Mouse (Mus musculus): ENCODE measurements around the gene Grasp. TPM values are rescaled to one million over a fixed set of nuclear protein-coding genes. Genes with fewer than 3 reads are reported as not detected.

Gene Grasp
- polyA plus RNA-seq, 2 experiments: 7.5 to 20.5 TPM

DNA sequence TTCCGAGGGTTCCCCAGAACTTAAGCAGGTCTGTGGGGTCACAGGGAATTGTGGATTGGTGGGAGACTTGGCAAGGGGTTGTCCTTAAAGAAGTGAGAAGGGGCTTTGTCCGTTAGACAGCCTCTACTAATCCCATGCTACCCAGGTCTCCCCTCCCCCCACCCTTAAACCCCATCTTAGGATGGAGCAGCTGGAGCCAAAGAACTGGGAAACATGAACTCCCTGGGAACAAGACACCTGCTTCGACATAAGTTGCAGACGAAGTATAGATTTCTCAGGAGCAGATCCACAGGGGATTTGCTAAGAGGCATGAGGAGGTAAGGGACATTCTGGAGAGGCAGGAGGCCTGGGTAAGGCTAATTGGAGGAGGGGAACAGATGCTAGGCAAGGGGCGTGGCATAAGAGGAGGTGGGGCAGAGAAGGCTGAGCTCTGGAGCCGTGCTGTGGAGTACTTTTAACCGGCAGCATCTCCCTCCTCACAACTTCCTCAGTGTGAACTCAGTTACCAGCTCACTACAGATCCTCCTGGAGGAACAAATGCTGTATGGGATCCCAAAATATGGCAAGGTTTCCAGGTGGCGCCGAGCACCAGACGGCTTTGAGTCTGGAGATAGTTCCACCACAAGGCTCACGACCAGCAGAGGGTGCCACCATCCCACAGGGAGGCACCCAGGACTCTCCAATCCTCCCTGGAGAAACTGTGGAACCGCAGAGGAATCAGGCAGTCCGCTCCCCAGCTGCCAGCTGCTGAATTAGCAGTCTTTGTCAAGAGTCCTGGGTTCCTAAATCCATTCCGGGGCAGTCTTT, 2.5 kb upstream of the Grasp start:
- TF ChIP-seq POLR2A (IDR thresholded peaks at IDR 0.05; ENCODE audit: borderline replicate concordance, extremely low read depth, insufficient read depth, insufficient read length): no peak
- H3K27me3 ChIP-seq (ENCODE audit: control insufficient read depth, insufficient read depth, low read length): no peaks in the 10 kb centered on the region
- H3K4me2 ChIP-seq (replicated peaks; ENCODE audit: low read depth, low read length, severe bottlenecking): peak overlapping the region; percentile 32
- H3K9me3 ChIP-seq (ENCODE audit: control insufficient read depth, low read length): no peaks in the 10 kb centered on the region
- H3K27ac ChIP-seq (replicated peaks; ENCODE audit: low read depth, low read length): peak overlapping the region; percentile 70
- under 1% methylated on average over 14 of the region's 14 CpGs for WGBS
- H3K4me3 ChIP-seq (replicated peaks; ENCODE audit: low read length): peak overlapping the region; percentile 20; the same call in 1 of the 2 replicates
- peak overlapping the region; percentile 38; the same call in 1 of the 2 replicates for H3K9ac ChIP-seq (ENCODE audit: low read depth, low read length, severe bottlenecking)
- ATAC-seq (ENCODE audit: low FRiP score, low read depth) (peak; percentile 70), DNase-seq (ENCODE audit: low spot score) (peak; percentile 78)
- peaks cover 39% of the 10 kb centered on the region for H3K4me1 ChIP-seq (ENCODE audit: control insufficient read depth, insufficient read depth, low read length)
- no peaks in the 10 kb centered on the region for H3K36me3 ChIP-seq (ENCODE audit: control insufficient read depth, insufficient read depth, low read length)

DNA sequence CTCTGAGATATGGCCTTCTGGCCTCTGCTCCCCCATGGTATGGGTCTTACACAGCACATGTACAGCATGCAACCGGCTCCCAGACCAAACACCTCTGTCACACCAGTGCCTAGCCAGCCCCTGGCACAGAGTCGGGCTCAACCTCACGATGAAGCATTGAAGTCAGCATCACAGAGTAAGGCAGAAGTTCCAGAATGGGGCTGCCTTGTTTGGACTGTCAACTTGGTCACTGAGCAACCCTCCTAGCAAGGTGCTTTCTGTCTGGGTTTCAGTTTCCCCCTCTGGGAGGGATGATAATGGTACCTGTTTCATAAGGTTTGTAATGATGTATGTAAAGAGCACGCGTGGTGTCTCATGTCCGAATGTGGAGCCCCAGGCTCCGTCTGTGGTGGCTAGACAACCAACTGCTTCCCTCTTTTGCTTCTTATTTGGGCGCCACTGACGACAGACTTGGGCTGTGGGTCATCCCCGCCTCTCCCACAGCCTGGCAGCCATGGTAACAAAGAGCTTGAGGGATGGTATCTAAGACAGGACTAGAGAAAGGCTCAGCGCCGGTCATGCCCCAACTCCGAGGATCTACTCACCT, 998 bp upstream of the Grasp start:
- H3K27me3 ChIP-seq (ENCODE audit: control insufficient read depth, insufficient read depth, low read length): no peaks in the 10 kb centered on the region
- ATAC-seq (ENCODE audit: low FRiP score, low read depth) (no peak), DNase-seq (ENCODE audit: low spot score) (no peak)
- no peaks in the 10 kb centered on the region for H3K9me3 ChIP-seq (ENCODE audit: control insufficient read depth, low read length)
- no peak overlapping the region for H3K27ac ChIP-seq (replicated peaks; ENCODE audit: low read depth, low read length)
- H3K4me1 ChIP-seq (ENCODE audit: control insufficient read depth, insufficient read depth, low read length): peaks cover 51% of the 10 kb centered on the region
- H3K4me3 ChIP-seq (replicated peaks; ENCODE audit: low read length): no peak overlapping the region
- H3K4me2 ChIP-seq (replicated peaks; ENCODE audit: low read depth, low read length, severe bottlenecking): no peak overlapping the region
- TF ChIP-seq POLR2A (IDR thresholded peaks at IDR 0.05; ENCODE audit: borderline replicate concordance, extremely low read depth, insufficient read depth, insufficient read length): no peak
- WGBS: 50% methylated on average over 13 of the region's 13 CpGs
- peaks cover 6% of the 10 kb centered on the region; the same call in 1 of the 2 replicates for H3K36me3 ChIP-seq (ENCODE audit: control insufficient read depth, insufficient read depth, low read length)
- no peak overlapping the region for H3K9ac ChIP-seq (ENCODE audit: low read depth, low read length, severe bottlenecking)

- peak overlapping the region; percentile 89 for H3K4me3 ChIP-seq (replicated peaks; ENCODE audit: low read length)
- peak overlapping the region; percentile 85 for H3K9ac ChIP-seq (ENCODE audit: low read depth, low read length, severe bottlenecking)
- no peaks in the 10 kb centered on the region for H3K27me3 ChIP-seq (ENCODE audit: control insufficient read depth, insufficient read depth, low read length)
- H3K4me1 ChIP-seq (ENCODE audit: control insufficient read depth, insufficient read depth, low read length): peaks cover 57% of the 10 kb centered on the region
- no peak for ATAC-seq (ENCODE audit: low FRiP score, low read depth)
- 12% methylated on average over 5 of the region's 5 CpGs for WGBS
- peaks cover 11% of the 10 kb centered on the region for H3K36me3 ChIP-seq (ENCODE audit: control insufficient read depth, insufficient read depth, low read length)
- H3K9me3 ChIP-seq (ENCODE audit: control insufficient read depth, low read length): no peaks in the 10 kb centered on the region
- H3K4me2 ChIP-seq (replicated peaks; ENCODE audit: low read depth, low read length, severe bottlenecking): peak overlapping the region; percentile 70
- no peak overlapping the region for H3K27ac ChIP-seq (replicated peaks; ENCODE audit: low read depth, low read length)
- DNase-seq (ENCODE audit: low spot score): no peak
- TF ChIP-seq POLR2A (IDR thresholded peaks at IDR 0.05; ENCODE audit: borderline replicate concordance, extremely low read depth, insufficient read depth, insufficient read length): no peak
Measured at GRCm38 (mm10) chr15:101223596-101223995, 392 bp upstream of the Grasp start.

GRCm38 (mm10) chr15:101224977-101225376, 989 bp downstream of the Grasp start:
- peaks cover 64% of the 10 kb centered on the region for H3K4me1 ChIP-seq (ENCODE audit: control insufficient read depth, insufficient read depth, low read length)
- no peak for TF ChIP-seq POLR2A (IDR thresholded peaks at IDR 0.05; ENCODE audit: borderline replicate concordance, extremely low read depth, insufficient read depth, insufficient read length)
- no peaks in the 10 kb centered on the region for H3K9me3 ChIP-seq (ENCODE audit: control insufficient read depth, low read length)
- peaks cover 24% of the 10 kb centered on the region for H3K36me3 ChIP-seq (ENCODE audit: control insufficient read depth, insufficient read depth, low read length)
- DNase-seq (ENCODE audit: low spot score) (no peak), ATAC-seq (ENCODE audit: low FRiP score, low read depth) (no peak)
- peak overlapping the region; percentile 76 for H3K27ac ChIP-seq (replicated peaks; ENCODE audit: low read depth, low read length)
- no peaks in the 10 kb centered on the region for H3K27me3 ChIP-seq (ENCODE audit: control insufficient read depth, insufficient read depth, low read length)
- peak overlapping the region; percentile 89 for H3K4me3 ChIP-seq (replicated peaks; ENCODE audit: low read length)
- 3% methylated on average over 14 of the region's 14 CpGs for WGBS
- H3K4me2 ChIP-seq (replicated peaks; ENCODE audit: low read depth, low read length, severe bottlenecking): peak overlapping the region; percentile 70
- H3K9ac ChIP-seq (ENCODE audit: low read depth, low read length, severe bottlenecking): peak overlapping the region; percentile 85

DNA sequence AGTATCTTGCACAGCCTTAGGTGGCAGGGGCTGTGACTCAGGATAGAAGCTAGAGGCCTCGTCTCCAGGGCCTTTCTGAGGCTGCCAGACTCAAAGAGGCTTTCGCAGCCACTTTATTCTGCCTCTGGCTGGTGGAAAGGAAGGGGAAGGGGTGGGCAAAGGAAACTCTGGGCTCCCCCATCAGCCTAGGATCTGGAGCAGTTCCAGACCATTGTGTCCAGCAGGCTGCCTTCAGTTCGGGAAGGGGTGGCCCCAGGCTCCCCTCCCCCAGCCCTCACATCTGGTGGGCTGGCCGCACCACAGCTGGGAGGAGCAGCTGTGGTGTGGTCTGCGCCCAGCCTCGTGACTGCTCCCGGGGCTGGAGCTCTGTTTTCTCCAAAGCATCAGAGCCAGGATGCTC, 4.0 kb downstream of the Grasp start:
- Histone ChIP-seq H3K27ac (replicated peaks; ENCODE audit: low read depth, low read length) (peak overlapping the region; percentile 92), H3K4me2 (replicated peaks; ENCODE audit: low read depth, low read length, severe bottlenecking) (peak overlapping the region; percentile 24), H3K9ac (ENCODE audit: low read depth, low read length, severe bottlenecking) (peak overlapping the region; percentile 31; the same call in 1 of the 2 replicates), H3K27me3 (ENCODE audit: control insufficient read depth, insufficient read depth, low read length) (no peaks in the 10 kb centered on the region), H3K4me1 (ENCODE audit: control insufficient read depth, insufficient read depth, low read length) (peaks cover 43% of the 10 kb centered on the region), H3K36me3 (ENCODE audit: control insufficient read depth, insufficient read depth, low read length) (peaks cover 54% of the 10 kb centered on the region), H3K4me3 (replicated peaks; ENCODE audit: low read length) (peak overlapping the region; percentile 1; the same call in 1 of the 2 replicates), H3K9me3 (ENCODE audit: control insufficient read depth, low read length) (no peaks in the 10 kb centered on the region)
- ATAC-seq (ENCODE audit: low FRiP score, low read depth) (peak; percentile 69; the same call in 1 of the 2 replicates), DNase-seq (ENCODE audit: low spot score) (peak; percentile 89)
- 0 out of 2 replicates have a peak, but pooled peaks have one; percentile 9 for TF ChIP-seq POLR2A (IDR thresholded peaks at IDR 0.05; ENCODE audit: borderline replicate concordance, extremely low read depth, insufficient read depth, insufficient read length)
- WGBS: 4% methylated on average over 7 of the region's 7 CpGs

Data from limb, embryonic 14.5 days (tissue).